Mouse (Mus musculus) spleen, adult 2 months (tissue): ENCODE results near the gene Hmcn2.

Experiments
- CTCF ChIP-seq: fragments of 200-500 bp; IDR thresholded peaks from 2 replicates; pipeline ENCODE4 v1.5.1; 2011; ENCODE audit warnings: mild to moderate bottlenecking, inconsistent platforms; ENCODE audit not compliant: insufficient read depth, insufficient read length, insufficient replicate concordance; ENCODE audit errors: extremely low read depth
- POLR2A ChIP-seq: fragments of 200-500 bp; IDR thresholded peaks from 2 replicates; pipeline ENCODE4 v1.6.1; 2011; ENCODE audit warnings: low read depth, low read length, inconsistent platforms

DNA sequence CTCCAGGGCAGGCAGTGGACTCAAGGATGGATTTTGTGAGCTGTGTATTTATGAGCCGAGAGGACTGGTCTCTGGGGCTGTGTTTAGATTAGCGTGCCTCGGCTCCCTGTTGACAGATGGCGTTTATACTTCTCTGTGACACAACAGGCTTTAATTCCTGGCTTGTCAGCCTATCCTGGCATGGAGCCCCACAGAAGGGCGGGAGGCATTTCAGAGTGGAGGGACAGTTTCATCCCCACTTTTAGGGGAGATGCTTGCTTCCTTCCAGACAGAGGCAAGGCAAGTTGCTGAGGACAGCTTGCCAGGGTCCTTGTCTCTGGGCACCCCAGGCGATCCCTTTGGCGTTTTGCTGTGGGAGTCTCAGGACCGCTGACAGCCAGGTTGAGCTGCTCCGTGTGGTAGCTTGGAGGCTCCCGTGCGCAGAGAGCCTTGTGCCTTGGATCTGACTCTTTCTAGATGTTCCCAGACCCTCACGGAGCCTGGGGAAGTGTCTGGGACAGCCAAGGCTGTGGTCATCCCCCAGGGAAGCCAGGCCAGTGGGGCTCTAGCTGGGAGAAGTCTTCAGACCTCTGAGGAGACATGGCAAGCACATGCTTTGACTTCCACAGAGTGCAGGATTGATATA lies 23.6 kb downstream of the Hmcn2 start:
- no peak for TF ChIP-seq POLR2A
- TF ChIP-seq CTCF: no peak
